In genomic region chrX:8222296-8222677, GRCm38 (mm10) we compare ENCODE assay signal across 12 mouse cellular contexts. TPM values are rescaled to one million over a fixed set of nuclear protein-coding genes. Genes with fewer than 3 reads are reported as not detected.
DNase-seq lines count a peak whose midpoint lies in the region; ATAC-seq lines count a peak whose summit lies in the region.
"Had no signal": no experiment of that assay in that cellular context is flagged by ENCODE, and none has a peak within 500 bp of the region (broad histone marks: within the 10 kb centered on the region; RNA-seq: fewer than 3 reads in every experiment).

No protein-coding gene starts in this region.

- peak; percentile 70; the same call in 1 of the 2 replicates for ATAC-seq in cerebellum, adult (ENCODE audit: insufficient number of reproducible peaks, low FRiP score, low TSS enrichment)
- ATAC-seq: activated CD4-positive, CD25-positive, alpha-beta regulatory T cell, adult 4 months had no signal

- intact Hi-C loops in left cerebral cortex, postnatal 36 days (cut with DNase I): no loop called here
- intact Hi-C loops in heart, postnatal 25 days (cut with DNase I): no loop called here

- no peak for DNase-seq in cerebellum, postnatal 4 days (ENCODE audit: low spot score in 2 of 2)
- peak; percentile 63 to 72 for DNase-seq in cerebellum, adult 18-20 months
- DNase-seq in frontal cortex, postnatal 36 days (ENCODE audit: low spot score in 2 of 2): peak; percentile 43 to 64
- peak; percentile 43 to 54 for DNase-seq in left cerebral cortex, postnatal 36 days (ENCODE audit: low spot score in 2 of 2)
- DNase-seq in thymus, postnatal 25 days: no peak
- no peak for DNase-seq in heart, postnatal 25 days (ENCODE audit: low spot score)
- no peak for DNase-seq in B cell, adult 2 months
- DNase-seq: heart, postnatal 4 days; kidney, adult 11 months had no signal

RNA-seq across cellular contexts. Expression of gene Porcn, which starts 16.0 kb away (rescaled TPM):
- total RNA-seq in left cerebral cortex, postnatal 36 days (2021): 10 to 100 TPM; 74.4 to 76.7 TPM
- total RNA-seq in heart, postnatal 25 days (2021): 1 to 10 TPM; 1.9 to 2.6 TPM
- total RNA-seq: granulocyte monocyte progenitor cell, adult 5-6 weeks had no signal

RNA-seq across cellular contexts. Expression of gene Ebp, which starts 29.0 kb away (rescaled TPM):
- 10 to 100 TPM; 33.5 to 35.9 TPM for total RNA-seq in left cerebral cortex, postnatal 36 days (2021)
- total RNA-seq in heart, postnatal 25 days (2021): 10 to 100 TPM; 19.6 to 22.6 TPM

RNA-seq across cellular contexts. Expression of gene Ftsj1, which starts 29.9 kb away (rescaled TPM):
- 10 to 100 TPM; 22.8 to 27.2 TPM for total RNA-seq in left cerebral cortex, postnatal 36 days (2021)
- 10 to 100 TPM; 10.3 to 10.7 TPM for total RNA-seq in heart, postnatal 25 days (2021)

RNA-seq across cellular contexts. Expression of gene Tbc1d25, which starts 46.3 kb away (rescaled TPM):
- total RNA-seq in left cerebral cortex, postnatal 36 days (2021): 10 to 100 TPM; 15.9 to 16.8 TPM
- 1 to 10 TPM; 4.2 to 4.3 TPM for total RNA-seq in heart, postnatal 25 days (2021)

RNA-seq across cellular contexts. Expression of gene Slc38a5, which starts 48.6 kb away (rescaled TPM):
- 1 to 10 TPM; 2.3 to 4.3 TPM for total RNA-seq in left cerebral cortex, postnatal 36 days (2021)
- total RNA-seq in heart, postnatal 25 days (2021): under 1 TPM; 0.49 to 0.81 TPM

Comparison
In these comparisons a context has a peak if more than half of its experiments do, and no peak if none do; other contexts are left out.
1. DNase-seq: peak in cerebellum, adult 18-20 months (2 of 2), frontal cortex, postnatal 36 days (2 of 2) and left cerebral cortex, postnatal 36 days (2 of 2); none in cerebellum, postnatal 4 days (0 of 2), thymus, postnatal 25 days (single experiment), heart, postnatal 25 days (single experiment) and B cell, adult 2 months (0 of 2).
2. RNA of gene Porcn, which starts 16.0 kb away (total RNA-seq): 74.4 to 76.7 TPM in left cerebral cortex, postnatal 36 days; 1.9 to 2.6 TPM in heart, postnatal 25 days; every median in the first group is over 10 times any median in the second.